Mouse (Mus musculus) C2C12 (cell line): ENCODE data around the gene Ap1g2. TPM values are rescaled to one million over a fixed set of nuclear protein-coding genes. Genes with fewer than 3 reads are reported as not detected.

Source experiments
- H3K27me3 ChIP-seq: one replicate; pipeline ENCODE4 v1.6.1; 2011; ENCODE audit not compliant: control insufficient read depth, insufficient read depth, insufficient read length
- H3K36me3 ChIP-seq: one replicate; pipeline ENCODE4 v1.6.1; 2011; ENCODE audit not compliant: control insufficient read depth, insufficient read depth
- H3K4me3 ChIP-seq: one replicate; pipeline ENCODE4 v1.5.1; 2011; ENCODE audit warnings: mild to moderate bottlenecking, control low read depth; ENCODE audit not compliant: poor library complexity, insufficient read depth, severe bottlenecking
- H3K79me2 ChIP-seq: one replicate; pipeline ENCODE4 v1.6.1; 2011; ENCODE audit not compliant: control insufficient read depth, insufficient read depth
- H3K79me3 ChIP-seq: one replicate; pipeline ENCODE4 v1.6.1; 2011; ENCODE audit warnings: low read depth, control low read depth
- H3ac ChIP-seq: one replicate; pipeline ENCODE3; 2011; ENCODE audit warnings: low read depth; ENCODE audit not compliant: control insufficient read depth, insufficient read length
- CEBPB ChIP-seq: IDR thresholded peaks from one replicate; pipeline ENCODE4 v1.6.1; 2011; ENCODE audit warnings: low read depth, mild to moderate bottlenecking, control low read depth, moderate library complexity
- CTCF ChIP-seq: IDR thresholded peaks from one replicate; pipeline ENCODE4 v1.5.1; 2011; ENCODE audit not compliant: control insufficient read depth, insufficient read depth, insufficient read length
- FOSL1 ChIP-seq: IDR thresholded peaks from one replicate; pipeline ENCODE4 v1.8.0; 2011; ENCODE audit warnings: mild to moderate bottlenecking, low read length; ENCODE audit not compliant: poor library complexity, insufficient read depth, severe bottlenecking
- MAX ChIP-seq: IDR thresholded peaks from one replicate; pipeline ENCODE4 v1.6.1; 2011; ENCODE audit warnings: mild to moderate bottlenecking, control low read depth
- MYOD1 ChIP-seq: IDR thresholded peaks from one replicate; pipeline ENCODE4 v1.6.1; 2011; ENCODE audit warnings: low read depth; ENCODE audit not compliant: control insufficient read depth, insufficient read length
- MYOG ChIP-seq: IDR thresholded peaks from one replicate; pipeline ENCODE4 v1.6.1; 2011; ENCODE audit not compliant: control insufficient read depth, insufficient read length; ENCODE audit errors: extremely low read depth
- USF1 ChIP-seq: IDR thresholded peaks from one replicate; pipeline ENCODE4 v1.6.1; 2011; ENCODE audit warnings: low read depth, mild to moderate bottlenecking, control low read depth, moderate library complexity
- long read RNA-seq, 2 experiments: library from polyadenylated mRNA; unstranded; transcript quantifications; one replicate each; pipeline ENCODE4 v2.0.0; 2019 to 2020
- polyA plus RNA-seq: library from polyadenylated mRNA; unstranded; fragments of >200 nt; fragmentation: generic; extraction: Trizol; gene quantifications from one replicate; pipeline ENCODE4 v1.2.1, GENCODE M21; 2012; ENCODE audit warnings: missing spikeins

Gene Ap1g2
- 3.9 TPM for polyA plus RNA-seq
- long read RNA-seq, experiment 1, partial matches to known transcripts: 2 of 6 reads
- long read RNA-seq, experiment 1, other reads (novel, unspliced or antisense): 1 of 6 reads
- long read RNA-seq, experiment 2, transcript Ap1g2-201 (22 exons, 2,673 nt): major isoform, 11 of 18 reads
- long read RNA-seq, experiment 2, partial matches to known transcripts: 3 of 18 reads
- long read RNA-seq, experiment 2, other reads (novel, unspliced or antisense): 3 of 18 reads

DNA sequence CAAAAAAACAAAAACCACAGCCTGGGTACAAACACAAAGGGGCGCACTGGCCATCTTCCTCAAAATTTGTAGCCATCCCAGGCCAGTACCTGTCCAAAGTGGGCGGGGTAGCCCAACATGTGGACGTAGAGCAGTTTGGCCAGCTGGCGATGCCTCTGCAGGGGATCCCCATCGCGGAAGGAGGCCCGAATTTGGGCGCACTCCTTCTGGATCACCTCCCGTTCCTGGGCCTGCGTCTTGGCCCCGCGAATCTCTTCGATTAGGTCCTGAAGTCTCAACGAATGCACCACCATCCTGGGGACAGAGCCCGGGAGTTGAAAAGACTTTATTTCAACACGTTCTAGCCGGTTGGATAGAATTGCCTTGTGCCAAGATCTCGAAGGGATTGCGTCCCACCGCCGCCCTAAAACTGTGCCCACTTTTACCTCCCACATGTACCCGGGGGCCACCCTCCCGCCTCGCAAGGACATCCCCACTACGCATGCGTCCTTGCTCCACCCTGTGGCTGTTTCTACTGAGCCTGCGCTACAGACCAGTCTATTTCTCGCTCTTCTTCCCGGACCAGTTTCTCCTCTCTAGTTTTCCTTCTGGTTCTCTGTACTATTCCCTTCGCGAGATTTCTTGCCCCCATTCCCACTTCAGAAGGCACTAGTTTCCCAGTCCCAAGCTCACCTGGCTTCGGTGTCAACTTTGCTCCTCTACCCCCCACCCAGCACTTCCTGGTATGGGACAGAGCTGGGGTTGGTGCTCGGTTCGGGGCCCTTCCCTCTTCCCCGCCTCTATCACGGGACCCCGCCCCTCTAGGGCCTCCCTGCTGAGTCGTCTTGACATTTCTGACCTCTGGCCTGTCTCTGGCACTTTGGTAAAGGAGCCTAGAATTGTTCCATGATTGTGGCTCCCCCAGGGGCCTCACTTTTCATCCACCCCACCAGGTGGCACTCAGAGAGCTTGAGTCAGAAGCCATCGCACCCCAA lies at the start of gene Ap1g2:
Gene Ap1g2, minus strand, starts transcription at position 758 of the 974 bp plus-strand sequence.
- Histone ChIP-seq H3K79me3 (no peaks in the 10 kb centered on the region), H3K27me3 (peaks cover 19% of the 10 kb centered on the region), H3K4me3 (peak within 1 kb of the TSS; percentile 27), H3K36me3 (no peaks in the 10 kb centered on the region), H3ac (peak within 1 kb of the TSS; percentile 38), H3K79me2 (no peaks in the 10 kb centered on the region)
- TF ChIP-seq MAX (no peak), MYOG (no peak), FOSL1 (no peak), CTCF (no peak), MYOD1 (no peak), CEBPB (no peak), USF1 (no peak)

DNA sequence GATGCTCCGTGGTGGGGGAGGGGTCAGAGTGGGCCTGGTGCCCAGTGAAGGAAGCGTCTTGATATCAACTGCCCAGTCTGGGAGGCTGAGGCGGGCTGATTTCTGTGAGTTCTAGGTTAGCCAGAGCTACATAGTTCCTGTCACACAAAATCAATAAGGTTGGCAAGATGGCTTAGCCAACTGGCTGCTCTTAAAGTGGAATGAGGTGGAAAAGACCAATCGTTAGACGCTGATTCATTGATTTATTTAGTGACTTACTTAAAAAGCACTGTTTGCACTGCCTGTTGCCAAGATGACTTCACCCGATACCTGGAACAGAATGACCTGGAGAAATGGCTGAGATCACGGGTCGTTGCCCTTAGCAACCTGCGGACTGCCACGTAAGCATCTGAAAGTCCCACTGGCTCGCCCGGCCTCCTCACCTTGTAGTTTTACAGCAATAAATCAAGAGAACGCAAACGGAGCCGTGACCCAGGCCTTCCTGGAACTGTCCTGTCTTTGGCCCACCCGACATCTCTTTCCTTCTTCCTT lies 46.6 kb upstream of the Ap1g2 start:
- H3K4me3 ChIP-seq: no peak overlapping the region
- no peaks in the 10 kb centered on the region for H3K79me3 ChIP-seq
- no peak for TF ChIP-seq FOSL1
- no peak for TF ChIP-seq MAX
- TF ChIP-seq MYOG: no peak
- TF ChIP-seq CEBPB: no peak
- TF ChIP-seq USF1: no peak
- TF ChIP-seq CTCF: no peak
- no peak for TF ChIP-seq MYOD1
- no peaks in the 10 kb centered on the region for H3K36me3 ChIP-seq
- H3K79me2 ChIP-seq: no peaks in the 10 kb centered on the region
- H3ac ChIP-seq: no peak overlapping the region
- peaks cover 4% of the 10 kb centered on the region for H3K27me3 ChIP-seq

DNA sequence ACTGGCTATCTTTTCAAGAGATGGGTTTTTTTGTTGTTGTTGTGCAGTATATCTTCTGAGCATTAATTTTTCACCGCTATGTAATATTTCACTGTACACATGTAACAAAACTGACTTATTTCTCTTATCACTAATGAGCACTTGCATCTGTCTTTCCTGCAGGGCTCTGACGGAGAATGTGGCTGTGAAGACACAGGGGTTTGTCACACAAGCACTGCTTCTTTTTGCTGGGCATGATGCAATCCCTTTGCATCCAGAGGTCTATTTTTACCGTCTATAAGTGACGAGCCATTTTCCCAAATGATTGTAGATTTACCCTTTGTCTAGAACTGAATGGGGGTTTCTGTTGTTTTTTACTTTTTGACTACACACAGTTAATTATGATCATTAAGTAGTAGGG lies 45.8 kb upstream of the Ap1g2 start:
- TF ChIP-seq MYOD1 (no peak), CTCF (no peak), FOSL1 (no peak), MYOG (no peak), USF1 (no peak), CEBPB (no peak), MAX (no peak)
- Histone ChIP-seq H3K27me3 (peaks cover 7% of the 10 kb centered on the region), H3K79me2 (no peaks in the 10 kb centered on the region), H3K79me3 (no peaks in the 10 kb centered on the region), H3ac (no peak overlapping the region), H3K4me3 (no peak overlapping the region), H3K36me3 (no peaks in the 10 kb centered on the region)

- Histone ChIP-seq H3K79me2 (no peaks in the 10 kb centered on the region), H3K4me3 (no peak overlapping the region), H3K79me3 (no peaks in the 10 kb centered on the region), H3ac (no peak overlapping the region), H3K36me3 (no peaks in the 10 kb centered on the region), H3K27me3 (peaks cover 18% of the 10 kb centered on the region)
- TF ChIP-seq CTCF: no peak
- no peak for TF ChIP-seq MYOG
- no peak for TF ChIP-seq USF1
- no peak for TF ChIP-seq MYOD1
- TF ChIP-seq FOSL1: no peak
- TF ChIP-seq CEBPB: no peak
- TF ChIP-seq MAX: no peak
Observed at GRCm38 (mm10) chr14:55150985-55151384, 44.6 kb upstream of the Ap1g2 start.

DNA sequence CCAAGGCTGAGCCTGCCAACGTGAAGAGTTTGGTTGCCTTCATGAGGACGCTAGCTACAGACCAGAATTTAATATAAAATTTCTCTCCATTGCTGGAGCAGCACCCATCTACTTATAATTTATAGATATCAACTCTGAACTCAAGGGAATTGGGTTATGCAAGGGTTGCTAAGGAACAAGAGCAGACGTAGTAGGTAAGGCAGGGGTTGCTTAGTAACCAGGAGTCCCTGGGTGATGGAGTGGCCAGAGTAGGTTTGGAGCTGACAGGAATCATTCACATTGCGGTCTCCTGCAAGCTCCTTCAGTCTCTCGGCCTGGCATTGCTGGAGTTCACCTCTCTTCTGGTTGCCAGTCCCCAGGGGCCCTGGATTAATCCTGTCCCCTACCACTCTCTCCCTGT lies 42.6 kb upstream of the Ap1g2 start:
- no peaks in the 10 kb centered on the region for H3K79me2 ChIP-seq
- no peak for TF ChIP-seq CEBPB
- TF ChIP-seq MAX: no peak
- no peak for TF ChIP-seq MYOG
- TF ChIP-seq USF1: no peak
- no peak for TF ChIP-seq FOSL1
- no peak for TF ChIP-seq CTCF
- TF ChIP-seq MYOD1: no peak
- H3K79me3 ChIP-seq: no peaks in the 10 kb centered on the region
- no peak overlapping the region for H3K4me3 ChIP-seq
- peaks cover 30% of the 10 kb centered on the region for H3K27me3 ChIP-seq
- no peaks in the 10 kb centered on the region for H3K36me3 ChIP-seq
- H3ac ChIP-seq: no peak overlapping the region
